Mouse (Mus musculus): ENCODE results near the gene Cmtm5. TPM values are rescaled to one million over a fixed set of nuclear protein-coding genes. Genes with fewer than 3 reads are reported as not detected.
"Not testable (repeated sequence)": the region's sequence is repeated elsewhere in the genome, so short reads cannot be mapped to it uniquely, and the experiment has no call there.

Gene Cmtm5
- polyA plus RNA-seq, 1 experiment from 2014 or later: 8.3 TPM

- no peak overlapping the region for H3K4me3 ChIP-seq
- ATAC-seq (ENCODE audit: insufficient number of reproducible peaks, insufficient read depth, low FRiP score, low TSS enrichment, low read depth): no peak
- H3K36me3 ChIP-seq: no peaks in the 10 kb centered on the region
- H3K9me3 ChIP-seq: no peaks in the 10 kb centered on the region
- WGBS: 80% methylated on average over 7 of the region's 7 CpGs
- no peak overlapping the region for H3K9ac ChIP-seq
- H3K27me3 ChIP-seq: no peaks in the 10 kb centered on the region
- no peak overlapping the region for H3K27ac ChIP-seq
- H3K4me1 ChIP-seq: 0 out of 2 replicates have a peak, but pooled peaks cover 3% of the 10 kb centered on the region
- no peak overlapping the region for H3K4me2 ChIP-seq
Observed at GRCm38 (mm10) chr14:54962714-54963113, 26.7 kb downstream of the Cmtm5 start.

DNA sequence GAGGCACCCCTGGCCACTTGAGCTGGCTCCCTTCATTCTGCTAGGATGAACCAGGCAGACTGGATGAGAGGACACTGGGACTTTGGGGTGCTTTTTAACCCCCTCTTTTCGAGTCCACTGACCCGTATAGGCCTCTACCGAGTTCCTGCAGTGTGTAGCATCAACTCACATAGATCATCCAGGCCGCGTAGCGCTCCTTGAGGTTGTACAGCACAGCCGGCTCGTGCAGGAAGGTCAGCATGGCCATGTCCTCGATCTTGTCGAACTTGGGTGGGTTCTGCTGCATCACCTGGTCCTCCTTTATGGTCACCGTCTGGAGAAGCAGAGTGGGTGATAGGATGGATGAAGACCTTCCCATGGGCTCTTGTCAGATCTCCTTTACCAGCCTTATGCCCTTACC, 27.7 kb downstream of the Cmtm5 start:
- no peak overlapping the region for H3K4me2 ChIP-seq
- H3K27ac ChIP-seq: no peak overlapping the region
- H3K4me1 ChIP-seq: 0 out of 2 replicates have a peak, but pooled peaks cover 3% of the 10 kb centered on the region
- 92% methylated on average over 11 of the region's 11 CpGs for WGBS
- H3K4me3 ChIP-seq: no peak overlapping the region
- no peaks in the 10 kb centered on the region for H3K9me3 ChIP-seq
- H3K9ac ChIP-seq: no peak overlapping the region
- H3K36me3 ChIP-seq: no peaks in the 10 kb centered on the region
- no peak for ATAC-seq (ENCODE audit: insufficient number of reproducible peaks, insufficient read depth, low FRiP score, low TSS enrichment, low read depth)
- no peaks in the 10 kb centered on the region for H3K27me3 ChIP-seq

GRCm38 (mm10) chr14:54965044-54965443, 29.0 kb downstream of the Cmtm5 start:
- Histone ChIP-seq H3K27me3 (no peaks in the 10 kb centered on the region), H3K9ac (no peak overlapping the region), H3K4me2 (no peak overlapping the region), H3K27ac (no peak overlapping the region), H3K4me1 (0 out of 2 replicates have a peak, but pooled peaks cover 3% of the 10 kb centered on the region), H3K4me3 (no peak overlapping the region), H3K9me3 (no peaks in the 10 kb centered on the region), H3K36me3 (no peaks in the 10 kb centered on the region)
- ATAC-seq (ENCODE audit: insufficient number of reproducible peaks, insufficient read depth, low FRiP score, low TSS enrichment, low read depth): no peak
- WGBS: 77% methylated on average over 15 of the region's 15 CpGs

DNA sequence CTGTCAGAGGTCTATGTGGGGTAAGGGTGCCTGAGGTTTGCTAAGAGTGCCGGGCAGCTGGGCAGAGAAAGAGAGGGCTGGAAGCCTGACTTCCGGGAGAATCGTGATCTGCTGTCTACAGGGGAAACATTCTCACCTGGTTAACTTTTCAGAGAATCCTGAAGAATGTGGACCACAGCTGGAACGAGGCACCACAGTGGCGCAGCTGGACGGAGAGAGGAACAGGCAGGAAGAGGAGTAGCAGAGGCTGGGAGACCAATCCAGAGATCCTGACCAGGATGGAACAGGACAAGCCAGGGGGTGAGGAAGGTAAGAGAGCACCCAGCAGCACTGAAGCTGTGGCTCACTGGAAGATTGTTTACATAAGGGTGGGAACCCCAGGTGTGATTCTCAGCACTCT, 29.6 kb downstream of the Cmtm5 start:
- ATAC-seq (ENCODE audit: insufficient number of reproducible peaks, insufficient read depth, low FRiP score, low TSS enrichment, low read depth): no peak
- 59% methylated on average over 6 of the region's 6 CpGs for WGBS

DNA sequence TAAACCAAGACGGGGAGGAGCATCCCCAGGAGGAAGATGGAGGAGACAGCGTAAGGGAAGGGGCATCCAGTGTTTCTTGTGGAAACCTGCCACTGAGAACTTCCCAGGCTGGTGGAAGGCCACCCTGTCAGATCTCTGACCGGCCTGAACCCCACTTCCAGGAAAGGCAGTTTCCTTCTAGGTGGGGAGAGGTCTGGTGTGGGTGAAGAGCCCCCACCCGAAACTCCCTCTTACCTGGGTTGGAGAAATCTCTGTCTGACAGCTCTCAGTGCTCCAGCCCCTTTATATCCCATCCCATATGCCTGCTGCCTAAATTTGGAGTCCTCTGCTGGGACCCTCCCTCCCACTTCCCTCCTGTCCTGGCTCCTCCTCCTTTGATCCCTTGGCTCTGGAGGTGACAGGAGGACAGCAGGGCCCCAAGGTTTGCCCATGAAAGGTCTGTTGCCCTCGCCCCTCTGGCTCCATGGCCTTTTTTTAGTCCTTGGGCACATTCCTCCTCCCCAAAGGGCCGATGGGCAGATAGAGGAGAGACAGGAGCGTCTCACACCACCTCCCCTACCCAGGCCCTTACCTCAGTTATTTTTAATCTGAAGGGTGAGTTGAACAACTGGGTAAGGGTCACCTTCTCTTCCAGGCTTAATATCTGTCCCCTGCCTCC, 30.4 kb downstream of the Cmtm5 start, which contains the start of gene Myh6:
TSS of gene Myh6 (minus strand) at position 608 of the 658 bp plus-strand sequence.
- Histone ChIP-seq H3K9ac (no peak within 1 kb of the TSS), H3K4me3 (no peak within 1 kb of the TSS), H3K9me3 (no peaks in the 10 kb centered on the region), H3K36me3 (no peaks in the 10 kb centered on the region), H3K4me2 (no peak within 1 kb of the TSS), H3K27me3 (no peaks in the 10 kb centered on the region), H3K4me1 (no peaks in the 10 kb centered on the region), H3K27ac (no peak within 1 kb of the TSS)
- 71% methylated on average over 7 of the region's 7 CpGs for WGBS
- ATAC-seq (ENCODE audit: insufficient number of reproducible peaks, insufficient read depth, low FRiP score, low TSS enrichment, low read depth): no peak

More for the DNA sequence above, 29.6 kb downstream of the Cmtm5 start:
- H3K4me1 ChIP-seq: 0 out of 2 replicates have a peak, but pooled peaks cover 3% of the 10 kb centered on the region
- no peaks in the 10 kb centered on the region for H3K36me3 ChIP-seq
- H3K9ac ChIP-seq: no peak overlapping the region
- H3K4me2 ChIP-seq: no peak overlapping the region
- H3K9me3 ChIP-seq: no peaks in the 10 kb centered on the region
- no peak overlapping the region for H3K27ac ChIP-seq
- no peaks in the 10 kb centered on the region for H3K27me3 ChIP-seq
- no peak overlapping the region for H3K4me3 ChIP-seq

DNA sequence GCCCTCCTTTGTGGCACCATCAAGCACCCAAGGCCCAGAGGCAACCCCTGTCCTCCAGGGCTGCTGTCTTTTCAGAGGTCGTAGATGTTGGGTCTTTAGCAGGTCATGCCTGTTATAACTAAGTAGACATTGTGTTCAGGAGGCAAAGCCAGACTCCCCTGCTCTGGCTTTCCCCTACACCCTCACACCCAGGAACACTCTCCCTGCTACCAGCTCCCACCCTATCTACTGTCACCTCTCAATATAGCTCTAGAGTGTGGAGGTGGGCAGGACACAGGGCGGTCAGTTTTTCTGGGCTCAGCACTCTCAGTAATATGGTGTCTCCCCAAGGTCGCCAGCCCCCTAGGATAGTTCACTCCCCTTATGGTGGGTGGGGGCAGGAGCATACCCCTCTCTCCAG, 31.8 kb downstream of the Cmtm5 start:
- no peak overlapping the region for H3K27ac ChIP-seq
- no peaks in the 10 kb centered on the region for H3K9me3 ChIP-seq
- ATAC-seq (ENCODE audit: insufficient number of reproducible peaks, insufficient read depth, low FRiP score, low TSS enrichment, low read depth): no peak
- no peak overlapping the region for H3K9ac ChIP-seq
- no peak overlapping the region for H3K4me3 ChIP-seq
- no peaks in the 10 kb centered on the region for H3K4me1 ChIP-seq
- H3K27me3 ChIP-seq: no peaks in the 10 kb centered on the region
- H3K36me3 ChIP-seq: no peaks in the 10 kb centered on the region
- 83% methylated on average over 3 of the region's 3 CpGs for WGBS
- H3K4me2 ChIP-seq: no peak overlapping the region

- Histone ChIP-seq H3K27me3 (no peaks in the 10 kb centered on the region), H3K4me3 (no peak overlapping the region), H3K9me3 (no peaks in the 10 kb centered on the region), H3K4me2 (no peak overlapping the region), H3K27ac (no peak overlapping the region), H3K9ac (no peak overlapping the region), H3K36me3 (no peaks in the 10 kb centered on the region), H3K4me1 (no peaks in the 10 kb centered on the region)
- no peak for ATAC-seq (ENCODE audit: insufficient number of reproducible peaks, insufficient read depth, low FRiP score, low TSS enrichment, low read depth)
Observed at GRCm38 (mm10) chr14:54968344-54968743, 32.3 kb downstream of the Cmtm5 start.

DNA sequence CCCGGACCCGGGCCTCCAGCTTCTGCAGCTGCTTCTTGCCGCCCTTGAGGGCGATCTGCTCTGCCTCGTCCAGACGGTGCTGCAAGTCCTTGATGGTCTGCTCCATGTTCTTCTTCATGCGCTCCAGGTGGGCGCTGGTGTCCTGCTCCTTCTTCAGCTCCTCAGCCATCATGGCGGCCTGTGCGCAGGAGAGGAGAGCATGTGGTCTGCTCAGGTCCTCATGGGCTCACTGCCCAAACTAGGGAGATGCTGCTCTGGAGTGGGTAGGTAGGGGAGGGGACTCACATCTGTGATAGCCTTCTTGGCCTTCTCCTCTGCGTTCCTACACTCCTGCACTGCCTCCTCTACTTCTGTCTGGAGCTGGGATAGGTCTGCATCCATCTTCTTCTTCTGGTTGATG, 36.7 kb downstream of the Cmtm5 start:
- H3K4me2 ChIP-seq; H3K9ac ChIP-seq; H3K27me3 ChIP-seq; H3K4me1 ChIP-seq; H3K27ac ChIP-seq; ATAC-seq (ENCODE audit: insufficient number of reproducible peaks, insufficient read depth, low FRiP score, low TSS enrichment, low read depth); H3K9me3 ChIP-seq; H3K4me3 ChIP-seq; H3K36me3 ChIP-seq: not testable (repeated sequence)
- WGBS: 86% methylated on average over 9 of the region's 11 CpGs

DNA sequence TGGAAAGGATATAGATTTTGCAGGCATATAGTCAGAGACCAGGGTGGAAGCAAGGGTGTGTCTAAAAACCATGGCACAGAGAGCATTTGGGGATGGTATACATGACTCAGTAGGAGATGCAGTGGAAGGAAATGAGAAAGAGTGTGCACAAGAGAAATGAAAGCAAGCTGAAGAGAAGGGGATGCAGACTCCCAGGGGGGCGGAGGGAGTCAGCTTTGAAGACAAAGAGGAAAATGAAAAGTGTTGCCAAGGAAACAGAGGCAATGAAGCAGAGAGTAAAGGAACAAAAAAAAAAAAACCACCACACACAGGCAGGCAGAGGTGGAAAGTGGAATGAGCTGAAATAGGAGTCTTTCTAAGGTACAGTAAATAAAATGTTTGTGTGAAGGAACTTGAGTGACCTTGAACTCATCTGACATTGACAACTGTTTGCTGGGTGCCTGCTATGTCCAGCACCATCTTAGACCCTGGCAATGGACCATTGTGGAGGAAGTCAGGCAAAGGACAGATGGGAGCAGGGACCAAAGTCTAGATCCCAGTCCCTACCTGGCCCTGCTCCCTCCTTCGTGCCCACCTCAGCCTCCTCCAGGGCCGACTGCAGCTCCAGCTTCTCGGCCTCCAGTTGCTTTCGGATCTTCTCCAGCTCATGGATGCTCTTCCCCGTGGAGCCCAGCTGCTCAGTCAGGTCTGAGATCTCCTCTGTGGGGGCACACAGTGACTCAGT, 38.2 kb downstream of the Cmtm5 start:
- 74% methylated on average over 6 of the region's 6 CpGs for WGBS
- Histone ChIP-seq H3K36me3 (no peaks in the 10 kb centered on the region), H3K4me2 (no peak overlapping the region), H3K27ac (no peak overlapping the region), H3K4me1 (no peaks in the 10 kb centered on the region; the same call in 1 of the 2 replicates), H3K4me3 (no peak overlapping the region), H3K9ac (no peak overlapping the region), H3K9me3 (no peaks in the 10 kb centered on the region), H3K27me3 (peaks cover 4% of the 10 kb centered on the region; the same call in 1 of the 2 replicates)
- ATAC-seq (ENCODE audit: insufficient number of reproducible peaks, insufficient read depth, low FRiP score, low TSS enrichment, low read depth): no peak

DNA sequence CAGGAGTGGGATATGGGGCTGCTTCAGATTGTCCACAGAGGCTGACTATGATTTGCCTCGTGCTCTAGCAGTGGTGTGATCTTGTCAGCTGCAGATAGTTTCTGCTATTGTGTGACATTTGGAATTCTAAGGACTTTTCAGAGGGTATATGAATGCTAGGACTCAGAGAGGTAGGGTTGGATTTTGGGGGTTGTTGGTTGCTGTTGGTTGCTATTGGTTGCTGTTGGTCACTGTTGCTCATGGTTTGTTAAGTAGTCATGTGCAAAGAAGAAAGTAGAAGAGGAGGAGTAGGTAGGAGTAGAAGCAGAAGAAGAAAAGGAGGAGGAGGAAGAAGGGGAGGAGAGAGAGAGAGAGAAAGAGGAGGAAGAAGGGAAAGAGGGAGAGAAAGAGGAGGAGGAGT, 40.6 kb downstream of the Cmtm5 start, which contains the start of gene Gm17428:
TSS of gene Gm17428 (plus strand) at position 301 of the 400 bp plus-strand sequence.
- Histone ChIP-seq H3K4me2 (no peak within 1 kb of the TSS), H3K36me3 (no peaks in the 10 kb centered on the region), H3K9me3 (no peaks in the 10 kb centered on the region), H3K27ac (no peak within 1 kb of the TSS), H3K27me3 (peaks cover 4% of the 10 kb centered on the region; the same call in 1 of the 2 replicates), H3K9ac (no peak within 1 kb of the TSS), H3K4me1 (no peaks in the 10 kb centered on the region; the same call in 1 of the 2 replicates), H3K4me3 (no peak within 1 kb of the TSS)
- ATAC-seq (ENCODE audit: insufficient number of reproducible peaks, insufficient read depth, low FRiP score, low TSS enrichment, low read depth): no peak
- 59% methylated on average over 1 of the region's 1 CpGs for WGBS

DNA sequence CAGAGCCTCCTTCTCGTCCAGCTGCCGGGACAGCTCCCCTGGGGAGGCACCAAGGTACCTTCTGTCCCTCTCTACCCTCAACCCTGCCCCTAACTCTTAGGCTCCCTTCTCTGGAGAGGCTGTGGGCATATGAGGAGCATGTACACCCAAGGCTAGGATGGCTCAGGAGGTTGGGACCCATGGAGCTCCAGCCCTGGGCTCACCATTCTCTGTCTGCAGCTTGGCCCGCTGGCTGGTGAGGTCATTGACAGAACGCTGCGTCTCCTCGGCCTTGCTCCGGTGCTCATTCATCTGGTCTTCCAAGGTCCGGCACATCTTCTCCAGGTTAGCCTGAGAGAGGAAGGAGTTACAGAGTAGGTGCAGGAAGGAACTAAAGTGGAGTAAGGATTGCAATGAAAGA, 42.6 kb downstream of the Cmtm5 start:
- WGBS: 88% methylated on average over 8 of the region's 8 CpGs
- Histone ChIP-seq H3K27ac (no peak overlapping the region), H3K36me3 (no peaks in the 10 kb centered on the region), H3K9ac (no peak overlapping the region), H3K4me3 (no peak overlapping the region), H3K9me3 (no peaks in the 10 kb centered on the region), H3K4me1 (no peaks in the 10 kb centered on the region; the same call in 1 of the 2 replicates), H3K4me2 (no peak overlapping the region), H3K27me3 (peaks cover 4% of the 10 kb centered on the region; the same call in 1 of the 2 replicates)
- no peak for ATAC-seq (ENCODE audit: insufficient number of reproducible peaks, insufficient read depth, low FRiP score, low TSS enrichment, low read depth)

GRCm38 (mm10) chr14:54981934-54982333, 45.9 kb downstream of the Cmtm5 start:
- H3K4me2 ChIP-seq: no peak overlapping the region
- no peaks in the 10 kb centered on the region for H3K9me3 ChIP-seq
- H3K27me3 ChIP-seq: no peaks in the 10 kb centered on the region
- no peak for ATAC-seq (ENCODE audit: insufficient number of reproducible peaks, insufficient read depth, low FRiP score, low TSS enrichment, low read depth)
- no peak overlapping the region for H3K4me3 ChIP-seq
- H3K36me3 ChIP-seq: no peaks in the 10 kb centered on the region
- H3K4me1 ChIP-seq: no peaks in the 10 kb centered on the region
- H3K9ac ChIP-seq: no peak overlapping the region
- 95% methylated on average over 7 of the region's 7 CpGs for WGBS
- H3K27ac ChIP-seq: no peak overlapping the region

Data from embryonic facial prominence, embryonic 13.5 days (tissue).